Mouse (Mus musculus) right cerebral cortex, postnatal 4 days (tissue): ENCODE data around the gene Mcrs1.

Source experiments
- DNase-seq: peaks from one replicate; pipeline ENCODE4 v3.0.0-alpha.2; 2022

The Mcrs1 gene

GRCm38 (mm10) chr15:99198761-99199160 is 53.0 kb downstream of the Mcrs1 start:
- peak; percentile 70 for DNase-seq

GRCm38 (mm10) chr15:99195043-99195442 is 56.7 kb downstream of the Mcrs1 start:
- no peak for DNase-seq

DNA sequence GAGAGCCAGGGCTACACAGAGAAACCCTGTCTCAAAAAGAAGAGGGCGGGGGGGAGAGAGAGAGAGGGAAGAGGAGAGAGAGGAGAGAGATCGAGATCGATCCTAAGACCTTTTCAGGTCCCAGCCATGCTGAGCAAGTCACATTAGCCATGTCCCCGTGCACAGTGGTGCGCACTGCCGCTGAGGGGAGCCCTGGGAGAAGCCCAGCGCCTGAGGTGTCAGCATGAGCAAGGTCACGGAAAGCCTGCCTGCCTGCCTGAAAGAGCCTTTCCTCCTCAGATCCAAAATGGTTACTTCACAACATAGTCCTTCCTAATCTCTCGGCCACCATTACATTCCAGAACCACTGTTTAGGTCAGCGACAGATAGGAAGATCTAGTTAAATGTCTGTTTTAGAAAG is 57.4 kb downstream of the Mcrs1 start:
- no peak for DNase-seq
